Mouse (Mus musculus) E14TG2a.4 (cell line): Measurements from ENCODE around the gene Rab31.

Experiments used
- H3K27me3 ChIP-seq: 2 replicates; pipeline ENCODE4 v1.6.1; 2014; ENCODE audit warnings: low read length, control low read depth; ENCODE audit not compliant: insufficient read depth
- H3K36me3 ChIP-seq: 2 replicates; pipeline ENCODE4 v1.6.1; 2014; ENCODE audit warnings: low read length, control low read depth; ENCODE audit not compliant: insufficient read depth
- H3K4me1 ChIP-seq: replicated peaks from 2 replicates; pipeline ENCODE4 v1.6.1; 2014; ENCODE audit warnings: low read depth, low read length, control low read depth
- H3K4me3 ChIP-seq: replicated peaks from 2 replicates; pipeline ENCODE4 v1.5.1; 2014; ENCODE audit warnings: mild to moderate bottlenecking, low read length
- H3K9me3 ChIP-seq: 2 replicates; pipeline ENCODE4 v1.6.1; 2014; ENCODE audit warnings: low read length, control low read depth
- CTCF ChIP-seq: conservative IDR thresholded peaks from 2 replicates; pipeline ENCODE4 v1.5.1; 2014; ENCODE audit warnings: low read length
- NANOG ChIP-seq: IDR thresholded peaks from 2 replicates; pipeline ENCODE4 v1.6.1; 2014; ENCODE audit warnings: borderline replicate concordance, low read length, mixed read lengths
- POU5F1 ChIP-seq: IDR thresholded peaks from 2 replicates; pipeline ENCODE4 v1.6.1; 2014; ENCODE audit warnings: low read length, borderline replicate concordance

The Rab31 gene

DNA sequence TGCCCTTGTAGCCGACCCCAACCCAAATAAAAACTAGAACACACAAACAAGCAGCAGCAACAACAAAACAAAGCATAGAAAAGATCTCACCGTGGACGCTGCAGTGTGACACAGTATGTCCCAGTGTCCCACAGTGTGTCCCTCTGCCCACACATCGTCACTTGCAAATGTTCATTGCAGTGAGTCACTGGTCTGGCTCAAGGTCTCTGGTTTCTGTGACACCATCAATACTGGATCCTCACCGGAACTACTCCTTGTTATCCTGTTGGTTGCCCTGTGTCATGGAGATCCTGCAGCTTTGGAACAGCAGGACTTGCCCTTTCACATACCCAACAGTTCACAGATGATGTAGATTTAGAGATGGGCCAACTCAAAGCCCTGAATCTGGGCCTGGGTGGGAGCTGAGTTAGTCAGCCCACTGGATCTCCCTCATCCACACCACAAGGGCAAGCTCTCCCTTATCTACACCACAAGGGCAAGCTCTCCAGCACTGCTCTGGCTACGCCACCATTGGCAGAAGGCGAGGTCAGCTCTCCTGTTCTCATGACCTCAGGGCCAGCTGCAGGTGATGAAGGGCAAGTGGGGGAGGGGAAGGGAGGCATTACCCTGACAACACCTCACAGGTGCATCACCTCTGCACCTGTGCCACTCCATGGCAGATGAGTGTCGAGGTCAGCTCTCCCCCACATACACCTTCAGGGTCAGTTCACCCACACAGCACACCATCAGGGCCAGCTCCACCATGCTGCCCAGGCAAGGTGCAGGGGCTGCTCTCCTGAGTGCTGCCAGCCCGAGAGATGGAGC is 124.0 kb downstream of the Rab31 start:
- Histone ChIP-seq H3K27me3 (no peaks in the 10 kb centered on the region), H3K4me3 (0 out of 2 replicates have a peak overlapping the region, but pooled peaks have one; percentile 10), H3K36me3 (0 out of 2 replicates have a peak, but pooled peaks cover 7% of the 10 kb centered on the region), H3K9me3 (no peaks in the 10 kb centered on the region), H3K4me1 (peaks cover 58% of the 10 kb centered on the region)
- TF ChIP-seq CTCF (no peak), NANOG (no peak), POU5F1 (no peak)

DNA sequence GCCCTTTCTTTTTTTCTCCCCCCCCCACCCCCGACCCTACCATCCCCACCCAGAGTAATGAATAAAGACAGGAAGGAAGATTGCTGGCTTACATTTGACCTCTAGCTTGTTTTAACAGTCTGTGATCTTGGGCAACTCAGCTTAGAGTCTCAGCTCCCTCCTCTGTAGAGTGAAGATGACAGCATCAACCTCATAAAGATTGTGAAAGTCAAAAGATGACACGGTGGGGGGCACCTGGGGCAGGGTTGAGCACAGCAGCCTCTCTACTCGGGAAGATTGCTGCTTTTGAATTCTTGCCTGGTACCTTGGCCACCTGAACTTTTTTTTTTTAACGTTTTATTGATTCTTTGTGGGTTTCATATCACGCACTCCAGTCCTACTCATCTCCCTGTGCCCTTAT is 124.6 kb downstream of the Rab31 start:
- Histone ChIP-seq H3K9me3 (no peaks in the 10 kb centered on the region), H3K36me3 (0 out of 2 replicates have a peak, but pooled peaks cover 4% of the 10 kb centered on the region), H3K4me3 (no peak overlapping the region), H3K4me1 (peaks cover 64% of the 10 kb centered on the region), H3K27me3 (no peaks in the 10 kb centered on the region)
- TF ChIP-seq NANOG: no peak
- no peak for TF ChIP-seq POU5F1

- no peak overlapping the region for H3K4me3 ChIP-seq
These were observed 125.3 kb downstream of the Rab31 start for GRCm38 (mm10) chr17:65647226-65647625.

GRCm38 (mm10) chr17:65643579-65643978 is 129.0 kb downstream of the Rab31 start:
- H3K27me3 ChIP-seq: no peaks in the 10 kb centered on the region
- no peaks in the 10 kb centered on the region for H3K9me3 ChIP-seq

More at GRCm38 (mm10) chr17:65647226-65647625, 125.3 kb downstream of the Rab31 start:
- Histone ChIP-seq H3K36me3 (no peaks in the 10 kb centered on the region), H3K9me3 (no peaks in the 10 kb centered on the region), H3K4me1 (peaks cover 69% of the 10 kb centered on the region), H3K27me3 (no peaks in the 10 kb centered on the region)
- TF ChIP-seq NANOG (no peak), CTCF (no peak), POU5F1 (no peak)

DNA sequence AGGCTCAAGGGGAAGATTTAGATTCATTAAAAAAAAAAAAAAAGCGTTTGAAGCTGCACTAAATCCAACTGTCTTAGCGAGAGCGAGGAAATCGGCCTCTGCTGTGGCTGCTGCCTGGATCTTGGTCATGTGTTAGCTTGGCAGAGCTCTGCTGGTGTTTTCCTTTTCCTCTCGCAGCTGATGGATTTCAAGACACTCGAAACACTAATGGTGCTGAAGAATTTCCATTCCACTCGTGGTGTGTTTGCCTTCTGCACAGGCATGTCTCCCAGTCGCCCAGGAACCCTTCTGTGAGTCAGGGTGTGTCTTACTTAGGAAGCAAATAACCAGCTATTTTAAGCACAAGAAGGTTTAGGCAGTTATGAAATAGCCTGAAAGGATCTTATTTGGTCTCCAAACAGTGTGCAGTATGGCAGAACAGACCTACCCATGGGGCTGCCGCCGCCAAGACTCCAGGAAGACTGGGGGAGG is 129.5 kb downstream of the Rab31 start:
- Histone ChIP-seq H3K4me1 (peaks cover 33% of the 10 kb centered on the region), H3K36me3 (no peaks in the 10 kb centered on the region), H3K27me3 (no peaks in the 10 kb centered on the region), H3K9me3 (no peaks in the 10 kb centered on the region), H3K4me3 (no peak overlapping the region)
- TF ChIP-seq CTCF: no peak
- TF ChIP-seq POU5F1: no peak
- TF ChIP-seq NANOG: no peak

More at GRCm38 (mm10) chr17:65643579-65643978, 129.0 kb downstream of the Rab31 start:
- no peak for TF ChIP-seq NANOG
- TF ChIP-seq CTCF: no peak
- TF ChIP-seq POU5F1: no peak
- Histone ChIP-seq H3K36me3 (no peaks in the 10 kb centered on the region), H3K4me3 (no peak overlapping the region), H3K4me1 (peaks cover 38% of the 10 kb centered on the region)

GRCm38 (mm10) chr17:65642578-65642991 is 130.0 kb downstream of the Rab31 start:
- H3K27me3 ChIP-seq: no peaks in the 10 kb centered on the region
- peaks cover 28% of the 10 kb centered on the region for H3K4me1 ChIP-seq
- H3K36me3 ChIP-seq: no peaks in the 10 kb centered on the region
- H3K4me3 ChIP-seq: no peak overlapping the region
- no peaks in the 10 kb centered on the region for H3K9me3 ChIP-seq
- TF ChIP-seq NANOG (no peak), CTCF (no peak), POU5F1 (no peak)

GRCm38 (mm10) chr17:65641734-65642218 is 130.8 kb downstream of the Rab31 start, which contains the start of gene Txndc2:
Gene Txndc2 (minus strand): TSS chr17:65642168.
- TF ChIP-seq NANOG (no peak), CTCF (no peak), POU5F1 (no peak)
- H3K4me3 ChIP-seq: no peak within 1 kb of the TSS
- H3K36me3 ChIP-seq: no peaks in the 10 kb centered on the region
- H3K9me3 ChIP-seq: no peaks in the 10 kb centered on the region
- no peaks in the 10 kb centered on the region for H3K27me3 ChIP-seq
- H3K4me1 ChIP-seq: peaks cover 20% of the 10 kb centered on the region

- Histone ChIP-seq H3K4me3 (no peak overlapping the region), H3K36me3 (no peaks in the 10 kb centered on the region), H3K4me1 (peaks cover 24% of the 10 kb centered on the region), H3K27me3 (no peaks in the 10 kb centered on the region), H3K9me3 (no peaks in the 10 kb centered on the region)
- TF ChIP-seq NANOG: no peak
- no peak for TF ChIP-seq CTCF
- TF ChIP-seq POU5F1: no peak
These were observed 133.4 kb downstream of the Rab31 start for GRCm38 (mm10) chr17:65639144-65639543.
